Mouse (Mus musculus): ENCODE data around the gene Atp1a4.

Atp1a4 gene

DNA sequence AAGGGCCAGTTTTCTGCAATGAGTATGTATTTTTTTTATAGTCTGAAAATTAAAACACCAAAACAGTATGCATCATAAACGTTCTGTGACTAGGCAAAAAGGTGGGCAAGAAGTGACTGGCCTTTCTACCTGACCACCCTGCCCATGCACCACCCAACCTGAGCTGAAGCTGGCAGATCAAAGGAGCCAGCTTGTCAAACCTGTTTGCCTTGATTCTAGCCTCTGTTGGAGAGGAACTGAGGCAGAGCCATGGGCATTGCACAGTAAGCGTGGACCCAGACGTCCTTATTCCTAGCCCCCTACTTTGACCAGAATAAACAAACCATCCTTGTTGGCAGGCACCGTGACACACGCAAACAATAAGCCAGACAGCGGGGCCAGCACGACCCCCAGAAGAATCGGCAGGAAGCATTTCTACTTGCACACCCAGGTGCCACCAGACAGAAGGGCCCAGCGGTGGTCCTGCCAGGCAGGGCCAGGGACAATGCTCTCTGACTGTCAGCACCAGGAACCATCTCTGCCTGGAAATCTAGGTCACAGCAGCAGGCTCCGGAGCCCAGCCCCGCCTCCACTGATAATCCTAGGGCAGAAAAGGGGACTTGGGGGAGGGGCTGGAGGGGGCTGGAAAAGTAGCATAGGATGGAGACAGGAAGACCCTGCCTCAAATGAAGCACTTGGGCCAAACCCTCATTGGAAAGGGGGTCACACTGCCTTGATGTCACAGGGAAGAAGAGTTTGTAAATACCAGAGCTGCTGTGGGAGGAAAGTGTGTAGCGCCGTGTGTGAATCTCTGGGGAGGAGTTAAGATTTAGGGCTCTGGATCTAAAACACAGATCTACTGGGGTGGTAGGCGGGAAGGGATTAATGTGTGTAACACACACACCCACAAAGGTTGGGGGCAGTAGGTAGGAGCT is 56.0 kb downstream of the Atp1a4 start:
- in situ Hi-C loops (cut with MboI; ENCODE audit: unreplicated experiment in 2 of 2) = no loop called here

- in situ Hi-C loops (cut with MboI; ENCODE audit: unreplicated experiment in 2 of 2) = no loop called here
Measured at GRCm38 (mm10) chr1:172200871-172201447, 57.3 kb downstream of the Atp1a4 start.

GRCm38 (mm10) chr1:172200161-172200560 is 58.1 kb downstream of the Atp1a4 start:
- in situ Hi-C loops (cut with MboI; ENCODE audit: unreplicated experiment in 2 of 2) = no loop called here

- in situ Hi-C loops (cut with MboI; ENCODE audit: unreplicated experiment in 2 of 2) = no loop called here
Measured at GRCm38 (mm10) chr1:172198996-172199395, 59.2 kb downstream of the Atp1a4 start.

DNA sequence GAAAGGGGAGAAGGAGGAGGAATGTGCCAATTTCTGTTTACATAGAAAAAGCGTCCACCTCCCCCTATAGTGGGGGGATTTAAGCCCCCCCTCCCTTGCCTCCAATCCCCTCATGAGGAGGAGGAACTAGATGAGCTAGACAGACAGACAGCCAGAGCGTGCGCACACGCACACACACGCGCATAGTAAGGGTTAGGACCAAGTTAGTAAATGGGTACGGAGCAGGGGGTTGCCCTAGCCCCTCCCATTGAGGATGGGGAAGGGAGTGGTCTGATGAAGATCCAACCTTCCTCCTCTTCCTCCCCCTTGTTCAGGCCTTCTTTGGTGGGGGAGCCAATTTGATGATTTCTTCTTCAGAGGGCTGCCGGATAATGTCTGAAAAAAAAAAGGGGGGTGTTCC is 59.9 kb downstream of the Atp1a4 start:
- in situ Hi-C loops (cut with MboI; ENCODE audit: unreplicated experiment in 2 of 2) = no loop called here

DNA sequence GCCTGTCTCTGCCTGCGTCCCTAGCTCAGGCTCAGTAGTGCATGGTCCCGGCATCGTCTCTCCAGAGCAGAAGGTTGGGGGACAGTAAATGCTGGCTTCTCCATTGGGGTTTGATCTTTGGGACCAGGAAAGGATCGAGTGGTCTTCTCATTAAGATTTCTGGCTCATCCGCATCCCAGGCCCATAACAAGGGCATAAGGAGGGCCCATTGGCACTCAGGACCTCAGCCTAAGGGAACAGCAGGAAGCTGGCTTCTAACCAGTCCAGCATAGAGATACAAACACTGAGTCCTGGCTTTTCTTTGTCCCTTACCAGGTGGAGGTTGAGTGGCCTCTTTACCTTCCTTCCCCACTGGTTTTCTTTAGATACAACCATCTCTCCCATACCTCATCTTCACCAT is 60.4 kb downstream of the Atp1a4 start:
- in situ Hi-C loops (cut with MboI; ENCODE audit: unreplicated experiment in 2 of 2) = no loop called here

DNA sequence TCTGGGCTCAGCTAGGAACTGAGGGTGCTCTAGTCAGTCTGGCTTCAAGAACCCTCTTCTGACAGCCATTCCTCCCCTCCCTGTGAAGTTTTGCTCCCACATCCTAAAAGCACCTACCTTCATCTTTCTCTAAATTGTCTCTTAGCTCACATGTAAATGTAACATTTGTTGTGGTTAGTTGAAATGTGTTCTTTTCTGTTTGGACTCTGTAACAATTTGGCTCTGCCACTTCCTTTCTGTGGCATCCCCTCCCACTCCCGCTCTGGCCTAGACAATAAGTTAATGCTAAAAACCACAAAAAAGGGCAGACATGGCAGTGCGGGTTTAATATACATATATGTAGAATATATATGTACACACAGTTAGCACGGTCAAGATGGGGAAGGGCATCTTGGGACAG is 61.1 kb downstream of the Atp1a4 start:
- in situ Hi-C loops (cut with MboI; ENCODE audit: unreplicated experiment in 2 of 2) = no loop called here

DNA sequence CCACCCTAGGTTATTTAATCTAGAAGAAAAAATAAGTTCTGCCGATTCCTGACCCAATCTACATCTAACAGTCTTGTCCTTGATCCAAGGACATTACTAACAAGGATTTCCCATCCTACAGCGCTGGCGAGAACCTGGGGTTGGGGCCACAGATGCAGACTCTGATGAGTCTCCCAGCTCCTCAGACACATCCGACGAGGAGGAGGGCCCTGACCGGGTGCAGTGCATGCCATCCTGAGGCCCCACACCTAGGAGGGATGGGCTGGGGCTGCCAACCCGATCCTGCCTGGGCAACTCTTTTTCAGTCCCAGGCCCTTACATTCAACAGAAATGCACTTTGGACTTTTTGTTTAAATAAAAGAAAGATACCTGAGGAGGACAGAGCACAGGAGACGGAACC is 63.8 kb downstream of the Atp1a4 start:
- in situ Hi-C loops (cut with MboI; ENCODE audit: unreplicated experiment in 2 of 2) = no loop called here

- in situ Hi-C loops (cut with MboI; ENCODE audit: unreplicated experiment in 2 of 2) = no loop called here
Measured at GRCm38 (mm10) chr1:172192217-172192616, 66.0 kb downstream of the Atp1a4 start.

DNA sequence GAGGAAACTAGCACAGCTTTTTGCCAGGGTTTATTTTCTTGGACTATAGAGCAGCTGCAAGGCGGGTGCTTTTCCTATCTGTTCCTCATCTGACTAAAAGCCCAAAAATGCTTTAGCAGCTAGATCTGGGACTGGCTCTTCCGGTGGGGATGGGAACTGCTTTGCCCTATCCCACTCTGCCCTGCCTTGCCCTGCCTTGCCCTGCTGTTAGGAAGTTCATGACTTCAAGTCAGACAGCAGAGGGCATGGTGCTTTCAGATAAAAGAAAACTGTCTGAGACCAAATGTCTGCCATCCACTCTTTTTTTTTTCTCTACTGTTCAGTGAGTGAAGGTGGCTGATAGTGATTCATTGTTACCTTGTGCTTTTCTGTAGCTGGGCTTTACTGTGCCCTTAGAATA is 66.6 kb downstream of the Atp1a4 start:
- in situ Hi-C loops (cut with MboI; ENCODE audit: unreplicated experiment in 2 of 2) = no loop called here

DNA sequence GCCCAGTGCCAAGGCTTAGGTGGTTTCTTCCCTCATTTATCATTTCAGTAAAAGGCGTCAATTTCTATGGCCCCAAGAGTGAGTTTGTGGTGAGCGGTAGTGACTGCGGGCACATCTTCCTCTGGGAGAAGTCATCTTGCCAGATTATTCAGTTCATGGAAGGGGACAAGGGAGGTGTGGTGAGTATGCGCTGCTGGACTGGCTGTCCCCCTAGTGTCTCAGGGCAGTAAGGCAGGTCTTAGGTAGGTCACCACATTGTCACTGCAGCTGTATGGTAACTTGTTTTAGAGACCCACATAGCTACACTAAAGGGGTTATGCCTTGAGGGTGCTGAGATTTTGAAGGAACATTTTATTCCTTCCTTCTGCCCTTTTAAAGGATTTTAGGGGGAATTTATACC is 69.3 kb downstream of the Atp1a4 start:
- in situ Hi-C loops (cut with MboI; ENCODE audit: unreplicated experiment in 2 of 2) = no loop called here

GRCm38 (mm10) chr1:172186401-172187289 is 71.6 kb downstream of the Atp1a4 start:
- in situ Hi-C loops (cut with MboI; ENCODE audit: unreplicated experiment in 2 of 2) = no loop called here

GRCm38 (mm10) chr1:172183915-172184314 is 74.3 kb downstream of the Atp1a4 start:
- in situ Hi-C loops (cut with MboI; ENCODE audit: unreplicated experiment in 2 of 2) = no loop called here

DNA sequence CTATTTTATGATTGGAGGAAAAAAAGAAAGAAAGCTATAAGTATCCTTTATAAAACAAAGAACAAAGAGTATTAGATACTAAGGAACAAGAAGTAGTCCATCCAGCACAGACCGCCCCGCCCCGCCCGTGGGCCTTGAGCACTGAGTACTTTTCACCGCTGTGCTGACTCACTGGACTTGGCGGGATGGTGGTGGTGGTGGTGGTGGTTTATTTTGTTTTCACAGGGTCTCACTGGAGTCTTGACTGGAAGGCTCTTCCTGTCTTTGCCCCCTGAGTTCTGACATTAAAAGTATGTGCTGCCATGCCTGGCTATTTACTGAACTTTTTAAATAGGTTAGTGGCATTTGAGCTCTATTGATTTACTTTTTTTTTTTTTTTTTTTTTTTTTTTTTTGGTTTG is 75.2 kb downstream of the Atp1a4 start:
- in situ Hi-C loops (cut with MboI; ENCODE audit: unreplicated experiment in 2 of 2) = no loop called here

DNA sequence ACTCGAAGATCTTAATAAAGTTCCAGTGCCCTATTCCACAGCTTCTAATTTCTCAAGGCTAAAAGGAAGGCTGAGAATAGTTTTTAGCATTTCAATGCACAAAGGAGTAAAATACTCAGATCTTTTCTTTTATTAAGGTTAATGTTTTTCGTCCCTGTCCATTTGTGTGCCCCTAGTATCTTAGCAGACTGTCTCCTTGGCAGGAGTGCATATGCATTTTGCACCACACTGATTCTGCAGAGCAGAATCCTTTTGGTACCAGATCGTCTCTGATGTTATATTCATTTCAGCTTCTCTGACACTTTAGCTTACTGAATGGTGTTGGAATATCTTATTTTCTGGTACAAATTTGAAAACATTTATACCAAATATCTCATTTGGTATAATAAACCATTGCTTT is 76.4 kb downstream of the Atp1a4 start:
- in situ Hi-C loops (cut with MboI; ENCODE audit: unreplicated experiment in 2 of 2) = no loop called here

DNA sequence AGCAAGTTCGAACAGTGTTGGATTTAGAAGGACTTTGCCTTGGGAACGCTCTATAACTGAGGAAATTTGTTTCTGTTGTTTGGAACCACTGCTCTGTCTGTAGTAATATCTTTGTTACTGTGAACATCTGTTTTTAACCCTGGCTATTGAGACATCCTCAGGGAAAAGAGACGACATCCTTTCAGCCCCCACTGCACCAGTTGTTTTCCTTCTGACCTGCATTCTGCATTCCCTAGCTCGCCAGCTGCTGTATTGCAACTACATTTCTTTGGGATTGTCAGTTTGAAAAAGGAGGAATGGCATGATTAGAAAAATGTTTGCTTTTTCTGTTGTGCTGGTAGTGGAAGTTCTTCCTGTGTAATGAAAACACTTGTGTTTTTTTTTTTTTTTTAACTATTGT is 77.3 kb downstream of the Atp1a4 start:
- in situ Hi-C loops (cut with MboI; ENCODE audit: unreplicated experiment in 2 of 2) = no loop called here

- in situ Hi-C loops (cut with MboI; ENCODE audit: unreplicated experiment in 2 of 2) = no loop called here
Measured at GRCm38 (mm10) chr1:172179102-172179501, 79.1 kb downstream of the Atp1a4 start.

DNA sequence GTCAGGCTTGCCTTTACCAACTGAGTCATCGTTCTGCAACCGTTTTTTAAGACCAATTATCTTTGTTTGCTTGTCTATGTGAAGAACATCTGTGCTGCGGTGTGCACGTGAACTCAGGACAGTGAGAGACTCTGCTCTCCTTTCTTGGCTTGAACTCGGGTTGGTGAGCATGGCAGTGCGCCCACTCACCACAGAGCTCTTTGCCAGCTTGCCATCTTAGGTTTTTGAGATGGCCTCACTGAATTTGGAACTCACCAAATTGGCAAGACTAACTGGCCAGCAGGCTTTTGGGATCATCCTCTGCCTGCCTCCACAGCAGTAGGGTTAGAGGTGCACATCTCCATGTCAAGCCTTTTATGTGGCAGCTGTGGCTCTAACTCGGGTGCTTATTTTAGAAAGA is 80.4 kb downstream of the Atp1a4 start:
- in situ Hi-C loops (cut with MboI; ENCODE audit: unreplicated experiment in 2 of 2) = no loop called here
